Mouse (Mus musculus) thymus, adult 2 months (tissue): Measurements from ENCODE around the gene Gm14137.

Source experiments
- CTCF ChIP-seq: fragments of 200-500 bp; IDR thresholded peaks from 2 replicates; pipeline ENCODE4 v1.5.1; 2012; ENCODE audit warnings: mild to moderate bottlenecking, control low read depth, low read length, moderate library complexity, borderline replicate concordance; ENCODE audit not compliant: control insufficient read depth, poor library complexity, insufficient read depth; ENCODE audit errors: extremely low read depth
- POLR2A ChIP-seq: fragments of 200-500 bp; IDR thresholded peaks from 2 replicates; pipeline ENCODE4 v1.6.1; 2012; ENCODE audit warnings: mild to moderate bottlenecking, low read length, control low read depth, moderate library complexity; ENCODE audit not compliant: control insufficient read depth, poor library complexity, insufficient read depth; ENCODE audit errors: extremely low read depth

- TF ChIP-seq POLR2A (no peak), CTCF (no peak)
Observed at GRCm38 (mm10) chr2:119207961-119208343, 33.6 kb downstream of the Gm14137 start.
